Mouse (Mus musculus) gastrocnemius, postnatal 4 days (tissue): ENCODE results near the gene Hmcn1. TPM values are rescaled to one million over a fixed set of nuclear protein-coding genes. Genes with fewer than 3 reads are reported as not detected.

Experiments used
- DNase-seq, 2 experiments: peaks; one replicate each; pipeline ENCODE4 v3.0.0; 2021 to 2022; ENCODE audit warnings: low spot score in 2 of 2, mixed read lengths in 2 of 2
- total RNA-seq, 2 experiments: library from RNA; stranded (reverse); gene quantifications; 2 replicates each; pipeline ENCODE4 v1.2.3; 2021

Hmcn1 gene
- total RNA-seq, 2 experiments from 2014 or later, result 13.6 to 16.2 TPM

DNA sequence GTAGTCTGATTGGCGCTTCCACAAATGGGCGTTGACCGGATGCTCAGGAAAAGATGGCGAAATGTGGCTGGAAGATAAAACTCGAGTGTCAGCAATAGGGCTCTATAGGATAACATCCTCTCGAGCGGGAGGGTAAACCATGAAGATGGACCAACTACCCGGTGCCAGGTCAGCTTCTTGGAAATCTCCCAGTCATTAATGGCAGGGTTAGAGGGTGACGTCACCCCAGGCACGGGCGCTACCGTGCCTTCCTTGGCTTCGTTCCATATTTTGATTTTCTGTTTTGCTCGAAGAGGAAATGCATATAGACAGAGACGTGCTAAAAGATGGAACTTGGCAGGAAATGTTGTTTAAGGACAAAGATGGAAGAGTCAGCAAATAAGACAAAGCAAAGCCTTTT is 312.2 kb downstream of the Hmcn1 start:
- no peak for DNase-seq

GRCm38 (mm10) chr1:150680345-150680744 is 312.9 kb downstream of the Hmcn1 start:
- DNase-seq, result no peak

DNA sequence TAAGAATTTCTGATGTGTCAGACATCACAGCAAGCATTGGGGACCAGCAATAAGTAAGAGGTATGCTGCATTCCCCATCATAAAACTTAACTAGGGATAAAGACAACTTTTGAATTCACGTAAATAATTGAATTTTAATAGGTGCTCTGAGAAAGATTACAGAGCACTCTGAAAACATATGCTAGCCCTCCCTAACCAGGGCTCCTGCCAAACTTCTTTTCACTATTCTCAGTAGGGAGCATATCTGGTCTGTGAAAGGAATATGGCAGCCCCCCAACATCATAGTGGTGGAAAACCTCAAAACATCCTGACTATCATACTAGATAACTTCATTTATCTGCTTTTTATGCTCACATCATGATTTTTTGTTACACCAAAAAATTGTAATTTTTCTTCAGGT is 347.9 kb downstream of the Hmcn1 start:
- no peak for DNase-seq

DNA sequence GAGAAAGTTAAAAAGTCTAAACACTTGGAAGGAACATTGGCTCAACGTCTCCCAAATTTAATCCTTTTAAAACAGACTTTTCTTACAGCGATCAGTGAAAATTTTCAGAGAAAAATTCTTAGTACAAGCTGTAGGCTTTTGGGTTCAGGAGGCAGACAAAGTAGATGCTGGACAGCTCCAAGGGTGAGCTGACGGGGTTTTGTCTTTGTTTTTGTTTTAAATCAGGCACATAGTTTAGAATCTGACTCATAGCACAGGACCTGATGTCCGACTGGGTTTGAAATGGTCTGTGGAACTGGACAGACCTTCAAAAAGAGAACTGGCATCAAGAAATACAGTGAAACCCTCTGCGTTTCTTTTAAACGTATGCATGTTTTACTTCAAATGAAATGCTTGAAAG is 353.7 kb downstream of the Hmcn1 start:
- DNase-seq, result no peak

DNA sequence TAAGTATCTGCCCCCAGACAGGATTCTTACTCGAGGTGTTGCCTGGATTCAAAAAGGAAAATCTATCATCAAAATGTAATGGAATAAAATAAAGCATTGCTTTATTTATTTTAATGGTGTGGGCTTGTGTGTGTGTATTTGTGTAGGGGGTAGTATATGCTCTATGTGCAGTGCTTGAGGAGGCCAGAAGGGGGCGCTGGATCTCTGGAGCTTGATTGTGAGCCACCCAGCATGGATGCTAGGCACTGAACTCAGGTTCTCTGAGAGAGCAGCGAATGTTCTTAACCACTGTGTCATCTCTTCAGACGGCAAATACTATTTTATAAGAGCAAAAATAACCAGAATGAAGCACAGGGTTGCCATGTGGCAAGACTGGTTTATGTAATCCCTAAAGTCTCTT is 360.7 kb downstream of the Hmcn1 start:
- DNase-seq, result no peak

DNA sequence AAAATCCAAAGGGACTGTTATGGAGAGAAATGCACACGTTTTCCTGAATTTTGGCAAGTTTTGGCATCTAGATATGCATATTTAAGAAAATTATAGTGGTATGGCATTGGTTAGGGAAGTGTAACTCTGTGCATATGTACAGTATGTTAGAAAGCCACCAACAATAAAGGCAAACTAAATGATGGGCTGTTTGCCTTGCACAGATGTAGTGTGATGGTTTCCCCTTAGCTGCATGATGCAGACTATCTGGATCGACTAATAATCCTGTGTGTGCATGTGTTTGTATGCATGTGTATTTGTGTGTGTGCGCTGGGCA is 361.4 kb downstream of the Hmcn1 start:
- no peak for DNase-seq

- DNase-seq, result no peak
Measured at GRCm38 (mm10) chr1:150631035-150631855, 362.0 kb downstream of the Hmcn1 start.

DNA sequence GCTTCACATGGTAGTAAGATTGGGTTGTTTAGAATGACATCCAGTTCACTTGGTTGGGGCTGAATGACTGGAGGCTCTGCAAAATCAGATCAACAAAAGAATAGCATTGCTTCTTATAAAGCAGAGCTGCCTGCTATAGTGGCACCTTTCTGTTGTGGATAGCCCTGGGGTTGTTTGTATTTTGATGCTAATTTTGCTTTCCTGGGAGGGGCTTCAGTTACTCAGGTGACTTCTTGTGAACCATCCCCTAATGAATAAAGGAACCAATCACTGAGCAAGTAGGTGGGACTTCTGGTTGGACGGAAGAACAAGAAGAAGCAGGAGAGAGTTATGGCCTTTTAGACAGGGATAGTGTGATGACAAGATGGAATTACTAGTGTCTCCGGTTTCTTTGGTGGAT is 370.0 kb downstream of the Hmcn1 start:
- no peak for DNase-seq

DNA sequence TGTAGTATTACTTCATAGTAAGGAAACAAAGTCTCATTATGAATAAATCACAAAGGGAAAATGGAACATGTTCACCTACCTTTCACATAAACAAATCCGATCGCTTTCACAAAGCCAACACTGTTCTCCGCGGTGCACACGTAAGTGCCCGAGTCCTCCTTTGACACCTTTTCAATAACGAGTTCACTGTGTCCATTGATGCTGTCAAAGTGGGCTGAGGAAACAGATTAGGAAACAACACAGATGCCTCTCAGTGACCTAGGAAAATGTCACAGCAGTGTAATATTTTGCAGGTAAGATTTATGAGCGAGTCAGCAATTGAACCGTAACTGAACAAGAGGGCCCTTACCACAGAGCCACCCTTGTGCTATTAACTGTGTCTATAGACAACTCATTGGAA is 382.7 kb downstream of the Hmcn1 start:
- DNase-seq, result no peak

DNA sequence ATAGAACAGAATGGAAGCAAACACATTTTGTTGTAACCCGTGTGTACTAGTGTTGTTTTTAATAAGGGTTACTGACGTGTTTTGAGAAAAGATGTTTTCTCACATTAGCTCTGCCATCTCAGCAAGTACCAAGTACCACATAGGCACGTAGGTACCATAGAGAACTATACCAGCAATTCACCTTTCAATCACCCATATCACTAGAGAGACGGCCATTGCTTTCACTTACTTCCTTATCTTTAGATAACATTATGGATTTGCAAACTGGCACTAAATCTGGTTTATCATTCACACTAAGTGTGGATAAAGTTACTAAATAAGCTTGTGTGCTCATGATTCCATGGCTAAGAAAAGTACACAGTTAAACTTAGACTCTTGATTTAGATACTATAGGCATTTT is 387.1 kb downstream of the Hmcn1 start:
- no peak for DNase-seq

GRCm38 (mm10) chr1:150593614-150594013 is 399.6 kb downstream of the Hmcn1 start:
- DNase-seq, result no peak

DNA sequence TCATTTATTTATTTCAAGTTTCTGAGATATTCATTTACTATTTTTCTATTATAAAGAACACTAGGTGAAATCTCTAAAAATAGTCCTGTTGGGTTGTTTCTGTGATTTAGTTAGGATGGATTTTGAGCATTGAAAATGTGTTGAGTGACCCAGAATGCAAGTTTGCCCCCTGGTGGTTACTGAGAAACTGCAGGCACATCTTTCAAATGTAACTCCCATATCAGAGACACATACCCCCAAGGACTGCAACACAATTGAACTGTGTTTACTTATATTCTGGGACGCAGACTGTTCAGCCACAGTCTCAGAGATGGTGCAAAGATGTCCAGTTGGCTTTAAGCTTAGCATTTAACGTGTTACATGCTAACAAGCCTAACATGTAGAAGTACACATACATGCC is 402.0 kb downstream of the Hmcn1 start:
- peak; percentile 21 to 48 for DNase-seq

DNA sequence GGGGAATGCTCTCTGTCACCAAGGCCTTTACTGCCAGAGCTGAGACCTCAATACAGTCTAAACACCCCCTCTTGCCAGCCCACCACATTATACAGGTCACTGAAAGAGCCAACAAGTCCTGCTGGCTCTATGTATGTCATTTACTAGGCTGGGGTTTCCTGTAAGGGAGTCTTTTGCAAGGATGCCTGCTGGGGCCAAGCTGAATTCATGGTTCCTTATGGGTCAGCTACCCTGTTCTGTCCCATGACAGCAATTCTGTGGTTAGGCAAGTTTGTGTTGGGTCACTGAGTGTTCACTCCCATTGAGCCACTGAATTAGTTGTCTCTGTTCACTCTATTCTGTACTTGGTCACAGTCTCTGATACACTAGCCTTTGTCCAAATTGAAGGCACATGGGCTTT is 405.8 kb downstream of the Hmcn1 start:
- DNase-seq, result no peak

DNA sequence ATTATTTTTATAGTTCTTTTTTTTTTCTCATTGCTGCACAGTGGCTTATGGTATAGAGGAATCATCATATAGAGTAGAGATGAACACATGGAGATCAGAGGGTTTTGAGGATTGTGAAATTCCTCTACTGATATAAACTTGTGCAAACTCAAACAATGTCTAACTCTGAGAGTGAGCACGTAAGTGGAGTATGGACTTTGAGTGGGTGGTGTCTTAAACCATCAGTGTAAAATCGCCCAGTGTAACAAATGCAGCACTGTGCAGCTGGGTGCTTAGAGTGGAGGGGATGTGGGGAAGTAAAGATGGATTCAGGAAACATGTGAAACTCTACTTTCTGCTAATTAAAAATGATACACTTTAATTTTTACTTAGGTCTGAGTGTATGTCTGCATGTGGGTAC is 408.8 kb downstream of the Hmcn1 start:
- DNase-seq, result no peak

- DNase-seq, result no peak
Measured at GRCm38 (mm10) chr1:150583734-150584133, 409.5 kb downstream of the Hmcn1 start.

DNA sequence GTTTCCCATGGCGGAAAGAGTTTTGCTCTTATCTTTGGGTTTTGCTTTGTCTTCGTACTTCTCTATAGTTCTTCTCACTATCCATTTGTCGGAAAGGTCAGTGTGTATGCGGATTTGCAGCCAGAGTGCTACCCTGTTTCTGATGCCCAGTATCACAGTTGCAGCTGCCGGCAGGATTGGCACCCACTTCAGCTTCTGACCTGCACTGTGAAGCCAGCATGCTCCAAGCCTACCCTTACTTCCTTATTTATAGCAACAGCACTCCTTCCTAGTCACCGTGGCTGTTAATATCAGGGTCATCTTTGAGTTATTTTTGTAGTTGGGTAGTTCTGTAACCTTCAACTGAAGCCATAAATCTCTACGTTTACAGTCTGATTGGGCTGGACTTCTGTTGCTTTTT is 412.7 kb downstream of the Hmcn1 start:
- DNase-seq, result no peak

DNA sequence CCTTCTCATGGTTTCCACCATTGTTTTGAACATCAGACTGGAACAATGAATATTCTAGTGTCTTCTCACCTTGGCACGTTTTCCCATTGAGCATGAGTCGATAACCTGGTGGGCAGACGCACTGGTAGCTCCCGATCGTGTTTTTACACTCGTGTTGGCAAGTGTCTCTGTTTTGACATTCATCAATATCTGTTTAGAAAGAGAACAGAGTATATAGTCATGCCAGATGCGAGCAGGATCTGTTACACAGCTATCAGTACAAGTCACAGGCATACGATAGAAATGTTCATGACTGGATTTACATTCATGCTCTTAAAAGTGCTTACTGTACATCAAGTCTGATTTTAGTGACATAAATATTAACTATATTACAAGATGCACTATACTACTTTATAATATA is 419.8 kb downstream of the Hmcn1 start:
- DNase-seq, result no peak

GRCm38 (mm10) chr1:150570562-150571156 is 422.6 kb downstream of the Hmcn1 start:
- no peak for DNase-seq

GRCm38 (mm10) chr1:150569820-150570543 is 423.3 kb downstream of the Hmcn1 start:
- DNase-seq, result no peak

- no peak for DNase-seq
Measured at GRCm38 (mm10) chr1:150566287-150566686, 426.9 kb downstream of the Hmcn1 start.

- no peak for DNase-seq
Measured at GRCm38 (mm10) chr1:150556621-150557020, 436.6 kb downstream of the Hmcn1 start.

DNA sequence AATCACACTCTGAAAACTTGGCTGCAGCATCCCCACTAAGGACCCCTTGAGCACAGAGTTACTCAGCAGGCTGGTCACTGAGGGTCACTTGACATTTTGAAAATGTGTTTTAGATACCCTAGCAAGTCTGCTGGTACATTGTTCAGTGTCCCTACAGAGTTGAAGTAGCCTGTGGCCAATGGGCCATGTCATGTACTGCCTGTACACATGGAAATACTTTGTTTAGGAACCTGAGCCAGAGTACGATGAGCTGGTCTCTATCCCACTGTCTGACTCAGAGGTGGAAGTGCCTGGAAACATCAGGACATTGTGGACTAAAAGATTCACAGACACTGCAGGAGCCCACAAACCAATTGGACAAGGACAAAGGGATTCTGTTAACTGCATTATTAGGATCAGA is 441.8 kb downstream of the Hmcn1 start:
- peak in 1 of 2 experiments; percentile 15 for DNase-seq
